Mouse (Mus musculus) lung, adult 2 months (tissue): ENCODE data around the gene Mvk. TPM values are rescaled to one million over a fixed set of nuclear protein-coding genes. Genes with fewer than 3 reads are reported as not detected.
A peak's percentile ranks its signal among the peaks of the same experiment; 100 is the strongest.

Experiments used
- DNase-seq: peaks from one replicate; pipeline ENCODE4 v3.0.0; 2022
- H3K4me1 ChIP-seq: fragments of 200-500 bp; 2 replicates; pipeline ENCODE4 v1.6.1; 2011; ENCODE audit warnings: low read length; ENCODE audit not compliant: control insufficient read depth, insufficient read depth
- H3K4me3 ChIP-seq: fragments of 200-500 bp; replicated peaks from 2 replicates; pipeline ENCODE3; 2011; ENCODE audit warnings: low read depth, mild to moderate bottlenecking, control low read depth, low read length; ENCODE audit errors: extremely low read depth
- CTCF ChIP-seq: fragments of 200-500 bp; IDR thresholded peaks from 2 replicates; pipeline ENCODE4 v1.5.1; 2011; ENCODE audit warnings: mild to moderate bottlenecking, low read length, control low read depth; ENCODE audit not compliant: insufficient read depth
- POLR2A ChIP-seq: fragments of 200-500 bp; IDR thresholded peaks from 2 replicates; pipeline ENCODE4 v1.6.1; 2011; ENCODE audit warnings: low read depth, mild to moderate bottlenecking, control low read depth, low read length, borderline replicate concordance; ENCODE audit errors: extremely low read depth
- WGBS: fragments of 180-500 bp; shearing (Covaris S2); methylation state at CpG from one replicate; pipeline ENCODE4 v1.1.7; 2018; 5-methylcytosine and 5-hydroxymethylcytosine counted together
- polyA plus RNA-seq: library from polyadenylated mRNA; depleted of rRNA; stranded (reverse); fragments of >200 nt; gene quantifications from 2 replicates; pipeline ENCODE4 v1.2.3, GENCODE M21; 2012

The Mvk gene
- polyA plus RNA-seq, 1 experiment: 52.1 TPM

DNA sequence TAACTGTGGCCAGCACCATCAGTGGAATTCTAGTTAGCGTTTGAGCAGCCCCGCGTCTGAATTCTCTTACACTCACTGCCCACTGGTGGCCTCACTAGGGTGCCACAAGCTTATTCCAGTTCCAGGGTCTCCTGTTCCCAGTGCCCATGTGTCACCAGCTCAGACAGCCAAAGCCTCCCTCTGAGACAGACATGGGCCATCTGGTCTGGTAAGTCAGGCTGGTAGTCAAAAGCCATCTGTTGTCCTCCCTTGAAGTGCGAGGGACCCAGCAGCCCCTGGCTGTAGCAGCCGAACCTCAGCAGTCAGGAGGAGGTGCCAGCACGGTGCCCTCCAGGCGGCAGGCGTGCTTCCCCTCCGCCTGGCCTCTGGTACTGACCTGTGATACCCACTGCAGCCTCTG lies 12.2 kb downstream of the Mvk start:
- Histone ChIP-seq H3K4me3 (no peak overlapping the region), H3K4me1 (no peaks in the 10 kb centered on the region)
- no peak for DNase-seq
- WGBS: 75% methylated on average over 9 of the region's 9 CpGs
- no peak for TF ChIP-seq POLR2A
- no peak for TF ChIP-seq CTCF

DNA sequence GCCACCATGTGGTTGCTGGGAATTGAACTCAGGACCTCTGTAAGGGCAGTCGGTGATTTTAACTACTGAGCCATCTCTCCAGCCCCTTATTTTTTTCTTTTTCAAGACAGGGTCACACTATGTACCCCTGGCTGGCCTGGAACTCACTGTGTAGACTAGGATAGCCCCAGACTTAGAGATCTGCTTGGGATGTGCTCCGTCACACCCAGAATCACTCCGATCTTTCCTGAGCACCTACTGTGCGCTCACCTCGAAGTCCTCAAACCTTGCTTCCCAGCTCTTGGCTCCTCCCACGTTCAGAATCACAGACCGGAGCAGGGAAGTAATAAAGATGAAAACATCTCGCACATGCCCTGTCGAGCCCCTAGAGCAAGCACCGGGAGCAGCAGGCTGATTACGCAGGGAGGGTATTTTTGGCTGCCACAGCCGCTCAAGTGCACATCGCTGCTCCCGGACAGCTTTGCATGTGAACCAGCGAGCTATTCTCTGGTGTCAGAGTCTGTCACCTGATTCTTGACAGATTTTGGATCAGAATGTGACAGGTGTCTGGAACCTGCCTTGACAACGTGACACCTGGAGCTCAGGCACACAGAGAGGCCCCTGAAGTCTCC lies 13.0 kb downstream of the Mvk start:
- Histone ChIP-seq H3K4me1 (no peaks in the 10 kb centered on the region), H3K4me3 (no peak overlapping the region)
- TF ChIP-seq POLR2A (no peak), CTCF (no peak)
- WGBS: 78% methylated on average over 16 of the region's 16 CpGs
- DNase-seq: no peak

DNA sequence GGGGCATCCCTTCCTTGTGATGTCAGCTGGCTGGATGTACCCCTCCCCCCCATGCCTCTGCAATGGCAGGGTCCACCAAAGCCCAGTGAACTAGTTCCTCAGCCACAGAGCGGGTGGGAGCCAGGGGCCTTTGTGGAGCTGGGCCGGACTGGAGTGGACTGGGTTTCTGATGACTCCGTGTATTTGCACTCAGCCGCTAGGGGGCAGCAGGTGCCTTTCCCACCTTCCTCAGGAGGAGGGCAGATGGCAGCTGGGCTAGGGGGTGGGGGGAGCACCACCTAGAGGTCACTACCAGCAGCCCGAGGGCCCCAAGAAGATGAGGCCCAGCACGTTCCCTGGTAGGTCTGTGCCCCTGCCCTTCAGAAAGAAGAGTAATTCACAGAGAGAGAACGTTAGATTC lies 17.2 kb downstream of the Mvk start:
- TF ChIP-seq POLR2A: no peak; the same call in 1 of the 2 replicates
- TF ChIP-seq CTCF: peak; percentile 82
- 6% methylated on average over 7 of the region's 7 CpGs for WGBS
- DNase-seq: peak; percentile 77
- Histone ChIP-seq H3K4me1 (no peaks in the 10 kb centered on the region), H3K4me3 (no peak overlapping the region)

DNA sequence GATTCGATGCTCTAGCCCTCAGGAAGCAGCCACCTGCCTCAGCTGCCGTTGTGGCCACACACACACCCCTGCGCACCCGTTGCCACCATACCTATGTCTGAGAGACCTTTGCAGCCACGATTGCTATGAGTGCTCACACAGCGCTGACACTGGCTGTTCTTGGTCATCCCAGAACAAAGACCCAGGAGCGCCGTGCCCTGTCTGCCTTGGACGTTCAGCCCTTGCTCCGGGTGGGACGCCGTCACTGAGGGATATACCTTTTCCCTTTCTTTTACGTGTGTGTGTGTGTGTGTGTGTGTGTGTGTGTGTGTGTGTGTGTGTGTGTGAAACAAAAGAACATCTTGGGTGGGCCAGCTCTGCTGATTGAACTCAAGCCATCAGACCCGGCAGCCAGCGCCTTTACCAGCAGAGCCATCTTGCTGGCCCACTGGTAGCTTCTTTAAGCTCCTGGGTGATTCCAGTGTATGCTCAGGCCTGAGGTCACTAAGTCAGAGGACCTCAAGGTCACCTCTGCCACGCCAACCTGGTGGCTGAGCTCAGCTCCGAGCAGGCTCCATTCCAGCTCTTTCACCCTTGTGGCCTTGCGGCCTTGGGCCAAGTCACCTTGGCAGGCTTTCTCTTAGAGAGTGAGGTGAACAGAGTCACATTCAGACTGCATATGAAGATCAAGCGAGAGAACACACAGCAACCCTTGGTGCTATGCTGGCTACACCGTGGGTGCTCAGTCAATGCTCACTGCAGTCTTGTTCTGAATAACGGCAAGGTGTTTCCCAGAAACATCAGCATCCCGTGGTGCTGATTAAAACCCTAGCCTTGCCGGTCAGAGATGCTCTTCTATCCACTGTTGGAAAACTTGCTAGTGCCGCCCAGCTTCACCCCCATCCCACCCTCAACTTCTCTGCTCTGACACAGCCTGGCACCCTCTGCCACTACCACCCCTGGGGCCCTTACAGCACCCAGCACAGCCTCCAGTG lies 18.3 kb downstream of the Mvk start:
- Histone ChIP-seq H3K4me3 (no peak overlapping the region), H3K4me1 (no peaks in the 10 kb centered on the region)
- TF ChIP-seq POLR2A (no peak), CTCF (no peak)
- 79% methylated on average over 24 of the region's 24 CpGs for WGBS
- no peak for DNase-seq

DNA sequence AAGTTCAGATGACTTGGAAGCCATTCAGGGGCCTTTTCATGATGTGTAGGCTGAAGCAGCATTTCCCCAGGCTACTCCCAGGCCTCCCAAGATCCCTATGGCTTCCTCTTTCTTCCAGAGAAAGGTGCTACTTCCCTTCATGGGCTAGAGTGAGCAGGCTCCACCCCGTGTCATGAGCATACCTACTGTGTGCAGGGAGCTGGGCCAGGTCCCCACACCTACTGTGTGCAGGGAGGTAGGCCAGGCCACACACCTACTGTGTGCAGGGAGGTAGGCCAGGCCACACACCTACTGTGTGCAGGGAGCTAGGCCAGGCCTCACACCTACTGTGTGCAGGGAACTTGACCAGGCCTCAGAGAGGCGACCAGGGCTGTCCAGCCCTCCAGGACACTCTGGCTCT lies 20.5 kb downstream of the Mvk start:
- no peak for DNase-seq
- Histone ChIP-seq H3K4me1 (no peaks in the 10 kb centered on the region; the same call in 1 of the 2 replicates), H3K4me3 (no peak overlapping the region)
- WGBS: 73% methylated on average over 2 of the region's 2 CpGs
- no peak for TF ChIP-seq POLR2A
- TF ChIP-seq CTCF: no peak

DNA sequence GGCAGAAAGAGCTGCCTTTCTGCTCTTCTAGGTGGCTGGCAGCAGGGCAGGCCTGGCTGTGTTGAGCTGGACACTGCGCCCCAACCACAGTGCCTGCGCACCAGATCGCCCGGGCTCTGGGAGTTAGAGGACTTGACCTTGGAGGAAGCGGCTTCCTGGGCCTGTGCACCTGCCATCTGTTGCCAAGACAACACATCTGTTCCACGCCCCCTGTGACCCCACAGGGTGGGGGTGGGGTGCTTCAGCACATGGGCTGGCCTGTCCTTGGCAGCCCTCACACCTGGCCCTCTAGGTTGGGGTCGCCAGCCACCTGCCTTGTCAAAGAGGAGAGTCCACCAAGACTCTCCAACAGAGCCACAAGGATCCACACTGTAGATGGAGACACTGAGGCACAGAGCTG lies 21.6 kb downstream of the Mvk start:
- DNase-seq: no peak
- TF ChIP-seq CTCF: no peak
- TF ChIP-seq POLR2A: no peak
- 83% methylated on average over 7 of the region's 7 CpGs for WGBS
- Histone ChIP-seq H3K4me3 (no peak overlapping the region), H3K4me1 (no peaks in the 10 kb centered on the region; the same call in 1 of the 2 replicates)

DNA sequence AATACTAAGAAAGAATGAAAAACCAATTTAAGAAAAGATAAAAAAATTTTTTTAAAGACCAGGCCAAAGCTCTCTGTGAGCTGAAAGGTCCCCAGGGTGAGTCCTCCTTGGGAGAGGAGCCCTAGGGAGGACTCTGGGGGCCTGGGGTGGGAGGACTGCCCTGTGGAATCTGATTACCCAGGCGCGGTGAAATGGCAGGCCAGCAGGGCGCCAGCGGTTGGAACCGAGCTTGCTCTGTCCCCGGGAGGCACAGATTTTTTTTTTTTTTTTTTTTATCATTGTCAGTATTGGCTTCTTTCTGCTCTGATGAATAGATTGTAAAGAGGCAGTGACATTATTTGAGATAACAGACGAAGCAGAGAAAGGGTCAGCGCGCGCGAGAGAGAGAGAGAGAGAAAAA lies 22.9 kb downstream of the Mvk start:
- TF ChIP-seq CTCF (no peak), POLR2A (no peak)
- H3K4me3 ChIP-seq: no peak overlapping the region
- DNase-seq: no peak
- H3K4me1 ChIP-seq: no peaks in the 10 kb centered on the region; the same call in 1 of the 2 replicates
- 17% methylated on average over 11 of the region's 11 CpGs for WGBS

DNA sequence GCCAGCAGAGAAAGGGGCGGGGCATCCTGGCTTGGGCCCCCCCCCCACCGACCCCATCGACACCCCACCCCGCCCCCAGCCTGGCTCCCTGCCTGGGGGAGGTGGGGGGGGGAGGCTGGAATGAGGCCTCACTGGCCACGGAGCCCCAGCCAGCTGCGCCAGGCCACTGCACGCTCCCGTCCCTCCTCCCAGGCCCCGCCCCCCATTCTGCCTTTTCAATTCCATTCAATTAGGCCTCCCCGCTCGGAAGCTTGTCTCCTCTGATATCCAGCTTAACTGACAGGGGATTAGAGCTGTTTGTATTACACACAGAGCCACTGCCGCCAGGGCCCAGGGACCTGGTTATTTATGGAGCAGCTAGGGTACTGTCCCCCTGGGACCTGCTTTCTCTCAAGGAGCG lies 23.4 kb downstream of the Mvk start:
- DNase-seq: no peak
- no peak for TF ChIP-seq POLR2A
- no peak for TF ChIP-seq CTCF
- H3K4me3 ChIP-seq: no peak overlapping the region
- 4% methylated on average over 12 of the region's 13 CpGs for WGBS
- no peaks in the 10 kb centered on the region; the same call in 1 of the 2 replicates for H3K4me1 ChIP-seq

DNA sequence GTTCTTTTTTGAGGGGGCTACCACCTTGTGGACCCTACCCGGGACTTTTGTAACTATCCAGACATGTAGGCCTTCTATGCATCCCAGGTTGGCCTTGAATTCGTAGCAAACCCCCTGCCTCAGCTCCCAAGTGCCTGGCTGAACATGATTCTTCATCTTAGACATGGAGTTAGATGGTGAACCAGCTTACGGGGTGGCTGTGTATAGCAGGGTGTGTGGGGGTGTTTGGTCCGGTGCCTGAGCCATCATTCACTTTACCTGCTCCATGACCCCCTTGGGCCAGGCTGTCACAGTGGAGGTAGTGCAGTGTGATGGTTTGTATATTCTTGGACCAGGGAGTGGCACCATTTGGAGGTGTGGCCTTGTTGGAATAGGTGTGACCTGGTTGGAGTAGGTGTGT lies 23.9 kb downstream of the Mvk start:
- H3K4me3 ChIP-seq: no peak overlapping the region
- TF ChIP-seq CTCF (no peak), POLR2A (no peak)
- DNase-seq: no peak
- 77% methylated on average over 4 of the region's 4 CpGs for WGBS
- no peaks in the 10 kb centered on the region; the same call in 1 of the 2 replicates for H3K4me1 ChIP-seq
